Mouse (Mus musculus): Measurements from ENCODE around the gene Mup4. TPM values are rescaled to one million over a fixed set of nuclear protein-coding genes. Genes with fewer than 3 reads are reported as not detected.

Gene Mup4
- polyA plus RNA-seq (2012): not detected in 2 replicates

DNA sequence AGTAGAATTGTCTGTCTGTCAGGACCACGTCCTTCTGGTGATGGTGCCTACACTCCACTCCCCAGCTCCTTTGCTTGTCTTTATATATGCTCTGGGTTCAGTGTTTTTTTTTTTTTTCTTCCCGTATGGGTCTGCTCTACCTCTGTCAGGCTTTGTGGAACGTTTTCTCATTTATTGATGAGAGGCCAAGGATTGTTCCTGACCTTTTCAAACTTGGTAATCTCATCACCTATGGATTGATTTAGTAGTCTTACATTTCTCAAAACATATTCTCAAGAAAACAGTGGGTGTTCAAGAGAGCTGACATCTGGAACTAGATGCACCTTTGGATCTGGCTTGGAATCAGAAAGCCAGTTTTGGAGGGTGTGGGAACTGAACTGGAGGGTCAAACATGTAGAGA lies at the start of gene Mup4:
TSS of gene Mup4 (minus strand) at position 101 of the 400 bp plus-strand sequence.
- TF ChIP-seq GATA1 (IDR thresholded peaks at IDR 0.05; ENCODE audit: low read length): no peak

DNA sequence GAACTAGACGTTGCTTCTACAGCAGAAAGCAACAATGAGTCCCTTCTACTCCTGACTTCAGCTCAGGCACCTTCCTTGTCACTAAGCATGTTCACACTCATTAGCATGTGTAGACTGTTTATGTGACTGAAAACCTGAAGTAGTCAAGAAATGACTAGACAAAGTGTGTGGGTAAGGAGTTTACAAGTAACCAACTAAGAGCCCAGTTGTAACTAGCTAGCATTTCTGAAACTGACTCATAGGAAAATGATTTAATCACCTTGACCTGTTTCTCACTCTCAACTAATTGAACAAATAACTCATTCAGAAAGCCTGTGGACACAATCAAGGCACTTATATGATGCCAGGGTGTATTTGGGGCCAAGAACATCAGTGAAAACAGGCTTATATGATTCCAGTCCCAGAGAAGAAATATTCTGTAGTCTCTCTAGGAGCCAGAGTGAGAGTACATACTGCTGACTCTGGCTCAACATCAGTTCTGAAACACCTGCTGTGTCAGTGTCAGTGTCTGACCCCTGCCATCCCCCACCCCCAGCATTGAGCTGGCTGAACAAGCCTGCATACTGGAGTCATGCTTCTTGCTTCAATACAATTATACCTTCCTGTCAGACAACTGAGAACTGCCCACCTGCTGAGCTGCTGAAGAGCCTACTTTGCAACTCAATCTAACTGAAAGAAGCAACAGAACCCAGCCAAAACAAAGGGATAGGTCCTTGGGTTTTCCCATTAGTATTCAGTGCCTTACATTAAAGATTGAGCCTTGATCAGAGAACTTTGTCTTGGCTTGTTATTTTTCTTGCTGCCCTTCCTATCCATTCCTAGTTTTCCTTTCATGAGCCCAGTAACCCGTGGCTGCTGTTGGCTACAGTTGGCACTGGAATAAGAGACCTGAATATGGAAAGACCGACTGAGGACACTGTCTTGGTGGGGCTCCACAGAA lies 3.2 kb upstream of the Mup4 start, which contains the start of gene Mup6:
TSS of gene Mup6 (plus strand) at position 890 of the 940 bp plus-strand sequence.
- TF ChIP-seq GATA1 (IDR thresholded peaks at IDR 0.05; ENCODE audit: low read length): no peak

DNA sequence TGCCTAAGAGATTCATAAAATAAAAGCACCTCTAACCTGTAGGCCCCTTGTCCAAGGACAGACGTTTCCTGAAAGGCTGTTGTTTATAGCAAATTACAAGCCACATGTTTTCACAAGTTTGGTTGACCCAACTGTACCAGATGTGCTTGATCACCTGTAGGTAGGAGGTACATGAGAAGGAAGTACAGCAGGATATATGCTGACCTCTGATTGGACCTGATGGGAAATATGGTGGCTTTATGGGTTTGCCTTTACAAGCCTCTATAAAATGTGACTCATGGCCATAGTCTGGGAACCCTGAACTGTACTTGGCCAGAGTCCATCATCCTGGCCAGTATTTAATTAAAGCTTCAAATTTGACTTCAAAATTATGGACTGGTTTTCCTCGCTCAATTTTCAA lies 23.0 kb downstream of the Mup4 start:
- TF ChIP-seq GATA1 (IDR thresholded peaks at IDR 0.05; ENCODE audit: low read length): no peak

DNA sequence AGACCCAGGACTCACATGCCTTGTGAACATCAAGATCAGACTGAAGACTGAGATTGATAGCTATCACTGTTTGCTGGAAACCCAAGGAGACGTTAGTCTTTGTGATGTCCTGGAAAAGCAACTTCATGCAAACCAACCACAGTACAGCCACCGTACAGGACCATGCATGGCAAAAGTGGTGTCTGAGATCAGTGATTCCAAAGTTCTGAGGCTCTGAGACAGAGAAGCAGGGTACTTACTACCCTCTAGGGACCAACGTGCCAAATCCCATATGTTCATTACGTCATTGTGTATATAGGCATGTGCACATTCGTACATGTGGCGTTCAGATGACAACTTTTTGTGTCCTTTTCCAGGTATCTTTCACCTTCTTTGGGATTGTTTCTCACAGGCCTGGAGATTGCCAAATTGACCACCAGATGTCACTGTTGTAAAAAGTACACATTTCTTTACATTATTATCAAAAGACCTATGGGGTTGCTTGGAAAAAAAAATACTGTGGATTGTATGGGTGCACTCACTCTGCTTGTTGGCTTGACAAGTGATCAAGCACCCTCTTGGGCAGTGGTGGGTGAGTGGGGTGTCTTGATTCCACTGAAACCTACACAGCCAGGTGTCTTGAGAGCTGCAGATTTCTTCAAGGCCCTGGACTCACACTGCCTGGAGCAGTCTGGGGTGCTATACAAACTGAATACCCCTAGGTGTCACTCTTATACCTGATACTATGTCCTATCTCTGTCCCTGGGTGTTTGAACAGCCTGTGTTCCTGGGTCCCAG lies 27.8 kb downstream of the Mup4 start:
- TF ChIP-seq GATA1 (IDR thresholded peaks at IDR 0.05; ENCODE audit: low read length): no peak

DNA sequence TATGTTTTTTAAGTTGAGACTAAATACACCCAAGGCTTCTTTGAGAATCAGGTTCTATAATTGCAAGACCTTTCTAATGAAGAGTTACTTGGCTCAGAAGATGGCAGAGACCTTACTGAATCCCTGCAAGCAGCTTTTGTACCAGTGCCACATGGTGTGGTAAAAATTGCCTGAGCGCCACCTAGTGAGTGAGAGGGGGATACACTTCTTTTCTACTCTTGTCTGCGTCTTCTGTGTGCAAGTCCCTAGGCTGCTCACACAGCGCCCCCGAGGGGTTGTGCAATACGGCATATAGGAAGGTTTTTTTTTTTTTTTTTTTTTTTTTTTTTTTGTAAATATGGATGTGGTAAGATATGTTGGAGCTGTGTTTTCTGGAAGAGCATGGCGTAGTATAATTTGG lies 32.2 kb downstream of the Mup4 start:
- no peak for TF ChIP-seq GATA1 (IDR thresholded peaks at IDR 0.05; ENCODE audit: low read length)

DNA sequence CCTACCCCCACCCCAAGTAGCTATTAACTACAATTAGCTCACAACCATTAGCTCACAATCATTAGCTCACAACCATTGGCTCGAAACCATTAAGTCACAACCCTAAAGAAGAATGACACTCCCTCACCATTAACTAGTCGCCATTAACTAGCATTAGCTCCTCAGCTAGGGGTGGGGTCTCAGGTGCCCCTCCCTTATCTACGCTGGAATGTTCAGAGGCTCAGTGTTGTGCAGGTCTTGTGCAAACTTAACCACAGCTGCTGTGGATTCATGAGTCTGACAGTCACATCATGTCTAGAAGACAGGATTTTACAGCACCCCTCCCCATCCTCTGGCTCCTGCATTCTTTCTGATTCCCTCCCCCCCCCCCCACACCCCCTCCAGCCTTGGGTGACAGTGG lies 32.8 kb downstream of the Mup4 start:
- no peak for TF ChIP-seq GATA1 (IDR thresholded peaks at IDR 0.05; ENCODE audit: low read length)

DNA sequence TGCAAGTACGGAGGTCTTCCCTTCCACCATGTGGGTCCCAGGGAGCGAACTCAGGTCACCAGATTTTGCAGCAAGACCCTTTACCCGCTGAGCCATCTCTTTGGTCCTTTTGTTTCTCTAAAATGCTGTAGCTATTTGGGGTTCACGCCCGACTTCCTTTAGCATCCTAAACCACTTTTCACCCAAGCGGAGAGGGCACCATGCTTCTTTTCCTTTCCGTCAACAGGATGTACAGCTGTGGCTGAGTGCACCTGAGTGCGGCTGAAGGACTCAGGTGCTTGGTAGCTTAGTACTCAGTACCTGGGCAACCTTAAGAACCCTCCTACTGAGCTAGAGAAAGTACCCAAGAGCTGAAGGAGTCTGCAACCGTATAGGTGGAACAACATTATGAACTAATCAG lies 35.4 kb downstream of the Mup4 start:
- TF ChIP-seq GATA1 (IDR thresholded peaks at IDR 0.05; ENCODE audit: low read length): no peak

DNA sequence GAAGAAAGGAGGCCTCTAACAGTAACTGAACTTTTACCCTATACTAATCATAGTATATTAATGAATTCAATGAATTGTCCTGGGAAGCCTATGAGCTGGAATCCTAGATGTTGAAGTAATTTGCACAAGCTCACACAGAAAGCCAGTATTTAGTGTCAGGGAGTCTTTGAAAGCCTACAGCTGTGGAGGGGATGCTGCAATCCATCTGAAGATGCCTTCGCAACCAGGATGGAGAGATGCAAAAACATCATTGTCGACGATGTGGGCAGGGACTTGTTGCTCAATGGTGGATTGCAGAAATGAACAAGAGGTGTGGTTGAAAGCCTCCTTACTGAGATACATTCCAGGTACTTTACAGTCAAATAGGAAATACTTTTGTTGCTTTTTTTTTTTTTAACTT lies 42.5 kb downstream of the Mup4 start:
- no peak for TF ChIP-seq GATA1 (IDR thresholded peaks at IDR 0.05; ENCODE audit: low read length)

DNA sequence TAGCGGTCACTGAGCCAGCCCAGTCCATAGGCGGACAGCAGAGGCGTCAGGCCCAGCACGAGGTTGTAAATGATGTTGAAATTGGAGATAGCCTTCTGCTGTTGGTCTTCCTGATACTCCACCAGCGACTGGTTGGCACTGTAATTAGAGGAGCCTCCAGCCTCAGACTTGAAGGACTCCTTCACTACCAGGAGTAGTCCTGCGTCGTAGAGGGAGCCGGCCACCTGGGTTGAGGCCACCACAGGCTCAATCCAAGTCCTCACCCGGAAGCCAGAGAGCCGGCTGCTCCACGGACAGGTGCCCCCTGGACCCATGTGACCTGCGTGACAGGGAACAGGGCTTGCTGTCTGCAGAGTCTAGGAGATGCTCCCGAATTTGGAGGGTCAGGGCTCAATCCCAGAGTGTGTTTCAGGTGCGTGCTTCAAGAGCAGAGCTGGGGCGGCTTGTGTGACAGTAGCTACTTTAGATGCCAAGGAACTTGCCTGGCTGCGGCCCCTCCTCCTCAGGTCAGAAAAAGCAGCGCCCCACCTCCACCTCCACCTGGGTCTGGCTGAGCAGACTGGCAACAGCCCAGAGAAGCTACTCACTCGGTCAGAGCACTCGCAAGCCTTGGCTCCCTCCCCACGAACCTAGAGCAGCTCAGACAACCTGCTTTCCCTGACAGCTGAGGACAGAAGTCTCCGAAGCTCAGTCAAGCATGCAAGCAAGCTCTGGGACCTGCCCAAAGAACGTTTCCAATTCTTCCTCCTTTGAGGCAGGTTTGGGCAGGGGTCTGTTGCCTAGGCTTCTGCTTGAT lies 45.7 kb downstream of the Mup4 start, which contains the start of gene Slc46a2:
TSS of gene Slc46a2 (minus strand) at position 449 of the 796 bp plus-strand sequence.
- TF ChIP-seq GATA1 (IDR thresholded peaks at IDR 0.05; ENCODE audit: low read length): no peak

DNA sequence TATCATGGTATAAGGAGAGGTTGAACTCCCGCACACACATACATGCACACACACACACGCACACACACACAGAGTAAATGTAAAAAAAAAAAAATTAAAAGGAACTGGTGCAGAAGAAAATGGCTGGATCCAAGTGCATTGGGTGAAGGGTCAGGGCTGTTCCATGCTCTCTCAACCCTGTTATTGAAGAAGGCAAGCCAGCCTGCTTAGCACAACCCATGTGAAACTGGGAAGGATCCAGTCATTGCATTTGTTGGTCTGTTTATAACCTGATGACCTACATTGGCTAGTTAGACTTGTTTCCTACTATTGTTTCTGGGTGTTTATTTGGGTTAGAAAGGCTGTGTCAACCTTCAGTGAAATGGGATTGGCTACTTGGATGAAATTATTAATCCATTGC lies 51.7 kb downstream of the Mup4 start:
- TF ChIP-seq GATA1 (IDR thresholded peaks at IDR 0.05; ENCODE audit: low read length): no peak

DNA sequence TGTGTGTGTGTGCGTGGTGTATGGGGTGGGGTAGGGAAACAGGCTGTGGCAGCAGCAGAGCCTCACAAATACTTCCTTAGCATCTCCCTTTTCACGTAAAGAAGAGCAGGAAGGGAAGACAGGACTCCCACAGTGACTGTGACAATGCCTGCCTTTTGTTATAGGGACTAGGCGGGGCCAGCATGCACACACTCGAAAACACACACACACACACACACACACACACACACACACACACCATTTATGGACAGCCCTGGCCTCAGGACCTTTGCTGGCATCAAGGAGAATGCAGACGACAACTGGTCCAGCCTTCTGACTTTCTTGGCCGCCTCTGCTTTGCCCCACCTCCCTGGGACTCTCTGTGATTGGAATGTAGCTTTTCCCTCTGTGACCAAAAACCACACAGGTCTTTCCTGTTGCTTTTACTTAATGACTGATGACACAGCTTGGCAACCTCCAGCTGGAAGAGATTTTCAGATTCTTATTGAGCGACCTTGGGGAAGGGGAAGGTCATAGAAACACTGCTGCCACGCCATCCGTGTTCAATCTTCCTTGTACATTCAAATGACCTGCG lies 52.8 kb downstream of the Mup4 start:
- TF ChIP-seq GATA1 (IDR thresholded peaks at IDR 0.05; ENCODE audit: low read length): no peak

DNA sequence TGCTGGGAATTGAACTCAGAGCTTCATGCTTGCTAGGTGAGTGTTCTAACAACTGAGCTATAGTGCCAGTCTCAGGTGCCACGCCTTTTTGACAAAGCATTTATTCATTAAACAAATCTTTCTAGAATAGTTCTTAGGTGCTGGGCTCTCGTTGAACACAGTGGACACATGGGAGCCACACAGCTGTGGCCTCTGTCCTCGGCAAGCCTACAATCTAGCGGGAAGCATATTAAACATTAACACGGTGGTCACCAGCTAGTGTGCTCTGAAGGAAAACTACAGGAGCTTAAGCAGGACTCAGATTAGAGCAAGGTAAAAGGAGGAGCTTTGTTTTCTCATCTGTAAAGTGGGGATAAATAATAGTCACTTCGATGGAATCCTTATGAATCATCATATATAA lies 53.4 kb downstream of the Mup4 start:
- no peak for TF ChIP-seq GATA1 (IDR thresholded peaks at IDR 0.05; ENCODE audit: low read length)

Other genes starting within 250 kb of the Mup4 start
- gene Inip, start 159.1 kb downstream of the Mup4 start, polyA plus RNA-seq (2012): 23.1 and 31.7 TPM in 2 replicates
- 6.0 and 10.2 TPM in 2 replicates for gene Snx30, start 154.9 kb downstream of the Mup4 start, polyA plus RNA-seq (2012)
- not detected in 2 replicates for gene Slc46a2, start 45.7 kb downstream of the Mup4 start, polyA plus RNA-seq (2012)
- not detected in 2 replicates for gene Mup6, start 3.6 kb upstream of the Mup4 start, polyA plus RNA-seq (2012)
- not detected in 2 replicates for gene Mup7, start 109.8 kb upstream of the Mup4 start, polyA plus RNA-seq (2012)
- gene Mup2, start 193.6 kb upstream of the Mup4 start, polyA plus RNA-seq (2012): not detected in 2 replicates

Data from G1E-ER4 (cell line).